Comparison of ENCODE assay signal across 8 mouse cellular contexts in genomic region chr13:34003058-34003457, GRCm38 (mm10). TPM values are rescaled to one million over a fixed set of nuclear protein-coding genes. Genes with fewer than 3 reads are reported as not detected.
A peak's percentile ranks its signal among the peaks of the same experiment; 100 is the strongest.
DNase-seq lines count a peak whose midpoint lies in the region; ATAC-seq and TF ChIP-seq lines count a peak whose summit lies in the region.

No protein-coding gene starts in this region.

- no peak for DNase-seq in lung, postnatal 4 days
- DNase-seq in hindbrain, postnatal 0 days (ENCODE audit: low spot score), result no peak
- no peak for DNase-seq in right cerebral cortex, postnatal 25 days
- no peak for DNase-seq in embryo, embryonic 10.5 days (ENCODE audit: low spot score)
- DNase-seq in urinary bladder, postnatal 25 days (ENCODE audit: low spot score), result no peak

- peaks cover 3% of the 10 kb centered on the region; the same call in 1 of the 2 replicates for H3K4me1 ChIP-seq in lung, embryonic 16.5 days (replicated peaks; ENCODE audit: control insufficient read depth, insufficient read depth, low read length)
- H3K4me1 ChIP-seq in embryonic facial prominence, embryonic 12.5 days, result peaks cover 9% of the 10 kb centered on the region; the same call in 1 of the 2 replicates
- peaks cover 3% of the 10 kb centered on the region for H3K4me1 ChIP-seq in hindbrain, postnatal 0 days (ENCODE audit: insufficient read depth, low read length)
- H3K4me1 ChIP-seq in midbrain, embryonic 13.5 days (replicated peaks), result peaks cover 18% of the 10 kb centered on the region

- 3% methylated on average over 5 of the region's 5 CpGs for WGBS in lung, embryonic 16.5 days
- WGBS in embryonic facial prominence, embryonic 12.5 days, result 10% methylated on average over 5 of the region's 5 CpGs
- WGBS in hindbrain, postnatal 0 days, result 6% methylated on average over 5 of the region's 5 CpGs
- WGBS in midbrain, embryonic 13.5 days, result 11% methylated on average over 5 of the region's 5 CpGs

- H3K27me3 ChIP-seq in lung, embryonic 16.5 days (ENCODE audit: control insufficient read depth, insufficient read depth, low read depth, low read length), result no peaks in the 10 kb centered on the region
- H3K27me3 ChIP-seq in embryonic facial prominence, embryonic 12.5 days, result no peaks in the 10 kb centered on the region
- no peaks in the 10 kb centered on the region for H3K27me3 ChIP-seq in hindbrain, postnatal 0 days (ENCODE audit: insufficient read depth, low read length)
- H3K27me3 ChIP-seq in midbrain, embryonic 13.5 days, result no peaks in the 10 kb centered on the region

- peak overlapping the region; percentile 83 for H3K4me2 ChIP-seq in lung, embryonic 16.5 days (ENCODE audit: low read depth, low read length)
- peak overlapping the region; percentile 75 for H3K4me2 ChIP-seq in embryonic facial prominence, embryonic 12.5 days (replicated peaks)
- peak overlapping the region; percentile 91 for H3K4me2 ChIP-seq in hindbrain, postnatal 0 days (ENCODE audit: low read depth, low read length)
- H3K4me2 ChIP-seq in midbrain, embryonic 13.5 days (replicated peaks), result peak overlapping the region; percentile 60

- no peak for ATAC-seq in lung, embryonic 16.5 days (ENCODE audit: low read depth)
- ATAC-seq in embryonic facial prominence, embryonic 12.5 days (ENCODE audit: insufficient number of reproducible peaks, insufficient read depth, low FRiP score, low TSS enrichment), result no peak
- ATAC-seq in hindbrain, postnatal 0 days, result 0 out of 2 replicates have a peak, but pooled peaks have one; percentile 0
- ATAC-seq in midbrain, embryonic 13.5 days, result peak; percentile 12

- no peak overlapping the region; the same call in 1 of the 2 replicates for H3K27ac ChIP-seq in lung, embryonic 16.5 days (ENCODE audit: low read length)
- no peak overlapping the region for H3K27ac ChIP-seq in embryonic facial prominence, embryonic 12.5 days
- peak overlapping the region; percentile 89 for H3K27ac ChIP-seq in hindbrain, postnatal 0 days
- peak overlapping the region; percentile 89 for H3K27ac ChIP-seq in midbrain, embryonic 13.5 days

- peak overlapping the region; percentile 83 for H3K9ac ChIP-seq in lung, embryonic 16.5 days (ENCODE audit: low read length)
- peak overlapping the region; percentile 91 for H3K9ac ChIP-seq in embryonic facial prominence, embryonic 12.5 days
- peak overlapping the region; percentile 69; the same call in 1 of the 2 replicates for H3K9ac ChIP-seq in hindbrain, postnatal 0 days (replicated peaks; ENCODE audit: low read length)
- peak overlapping the region; percentile 87 for H3K9ac ChIP-seq in midbrain, embryonic 13.5 days (replicated peaks)

- TF ChIP-seq CTCF in hindbrain, postnatal 0 days (IDR thresholded peaks at IDR 0.05; ENCODE audit: low read depth), result no peak

- H3K36me3 ChIP-seq in lung, embryonic 16.5 days (ENCODE audit: control insufficient read depth, insufficient read depth, low read length), result no peaks in the 10 kb centered on the region
- H3K36me3 ChIP-seq in embryonic facial prominence, embryonic 12.5 days, result no peaks in the 10 kb centered on the region
- no peaks in the 10 kb centered on the region for H3K36me3 ChIP-seq in hindbrain, postnatal 0 days (ENCODE audit: insufficient read depth, low read length)
- no peaks in the 10 kb centered on the region for H3K36me3 ChIP-seq in midbrain, embryonic 13.5 days

- peak overlapping the region; percentile 95 for H3K4me3 ChIP-seq in lung, embryonic 16.5 days (ENCODE audit: low read length)
- H3K4me3 ChIP-seq in embryonic facial prominence, embryonic 12.5 days, result peak overlapping the region; percentile 95
- peak overlapping the region; percentile 73 for H3K4me3 ChIP-seq in hindbrain, postnatal 0 days (ENCODE audit: low read length)
- H3K4me3 ChIP-seq in midbrain, embryonic 13.5 days (replicated peaks), result peak overlapping the region; percentile 83

- H3K9me3 ChIP-seq in lung, embryonic 16.5 days (ENCODE audit: control insufficient read depth, low read length), result no peaks in the 10 kb centered on the region
- no peaks in the 10 kb centered on the region for H3K9me3 ChIP-seq in embryonic facial prominence, embryonic 12.5 days
- H3K9me3 ChIP-seq in hindbrain, postnatal 0 days (ENCODE audit: low read length), result no peaks in the 10 kb centered on the region
- H3K9me3 ChIP-seq in midbrain, embryonic 13.5 days, result no peaks in the 10 kb centered on the region

RNA-seq across cellular contexts. Expression of gene Serpinb6a, which starts 0.5 kb away (rescaled TPM):
- 56.2 and 73.2 TPM in 2 replicates for polyA plus RNA-seq in lung, embryonic 16.5 days (2015; fragmentation: Nextera tagmentation; extraction: Ambion mirVana)
- polyA plus RNA-seq in embryonic facial prominence, embryonic 12.5 days (2016; fragmentation: Nextera tagmentation; extraction: Ambion mirVana), result 57.0 and 61.2 TPM in 2 replicates
- 45.1 and 60.8 TPM in 2 replicates for total RNA-seq in hindbrain, postnatal 0 days (2014; rRNA removed)
- polyA plus RNA-seq in hindbrain, postnatal 0 days (2015; fragmentation: Nextera tagmentation; extraction: Ambion mirVana), result 50.7 and 52.1 TPM in 2 replicates
- 29.5 and 31.1 TPM in 2 replicates for polyA plus RNA-seq in midbrain, embryonic 13.5 days (2015; fragmentation: Nextera tagmentation; extraction: Ambion mirVana)

RNA-seq across cellular contexts. Expression of gene Ripk1, which starts 0.9 kb away (rescaled TPM):
- 20.3 and 22.7 TPM in 2 replicates for polyA plus RNA-seq in lung, embryonic 16.5 days (2015; fragmentation: Nextera tagmentation; extraction: Ambion mirVana)
- 16.4 and 16.5 TPM in 2 replicates for polyA plus RNA-seq in embryonic facial prominence, embryonic 12.5 days (2016; fragmentation: Nextera tagmentation; extraction: Ambion mirVana)
- 6.4 and 7.8 TPM in 2 replicates for total RNA-seq in hindbrain, postnatal 0 days (2014; rRNA removed)
- 4.5 and 4.8 TPM in 2 replicates for polyA plus RNA-seq in hindbrain, postnatal 0 days (2015; fragmentation: Nextera tagmentation; extraction: Ambion mirVana)
- 5.3 and 6.4 TPM in 2 replicates for polyA plus RNA-seq in midbrain, embryonic 13.5 days (2015; fragmentation: Nextera tagmentation; extraction: Ambion mirVana)

RNA-seq across cellular contexts. Expression of gene Bphl, which starts 34.3 kb away (rescaled TPM):
- polyA plus RNA-seq in lung, embryonic 16.5 days (2015; fragmentation: Nextera tagmentation; extraction: Ambion mirVana), result 70.6 and 80.8 TPM in 2 replicates
- polyA plus RNA-seq in embryonic facial prominence, embryonic 12.5 days (2016; fragmentation: Nextera tagmentation; extraction: Ambion mirVana), result 40.2 and 43.9 TPM in 2 replicates
- total RNA-seq in hindbrain, postnatal 0 days (2014; rRNA removed), result 42.0 and 60.7 TPM in 2 replicates
- polyA plus RNA-seq in hindbrain, postnatal 0 days (2015; fragmentation: Nextera tagmentation; extraction: Ambion mirVana), result 50.4 and 57.3 TPM in 2 replicates
- polyA plus RNA-seq in midbrain, embryonic 13.5 days (2015; fragmentation: Nextera tagmentation; extraction: Ambion mirVana), result 31.6 and 36.8 TPM in 2 replicates

RNA-seq across cellular contexts. Expression of gene Nqo2, which starts 38.6 kb away (rescaled TPM):
- 30.8 and 33.8 TPM in 2 replicates for polyA plus RNA-seq in lung, embryonic 16.5 days (2015; fragmentation: Nextera tagmentation; extraction: Ambion mirVana)
- 15.5 and 15.8 TPM in 2 replicates for polyA plus RNA-seq in embryonic facial prominence, embryonic 12.5 days (2016; fragmentation: Nextera tagmentation; extraction: Ambion mirVana)
- 3.5 and 4.0 TPM in 2 replicates for total RNA-seq in hindbrain, postnatal 0 days (2014; rRNA removed)
- 9.5 and 10.0 TPM in 2 replicates for polyA plus RNA-seq in hindbrain, postnatal 0 days (2015; fragmentation: Nextera tagmentation; extraction: Ambion mirVana)
- polyA plus RNA-seq in midbrain, embryonic 13.5 days (2015; fragmentation: Nextera tagmentation; extraction: Ambion mirVana), result 8.4 and 9.7 TPM in 2 replicates

Comparison
In these comparisons a context has a peak if more than half of its experiments do, and no peak if none do; other contexts are left out.
1. ATAC-seq: peak in hindbrain, postnatal 0 days (single experiment) and midbrain, embryonic 13.5 days (single experiment); none in lung, embryonic 16.5 days (single experiment) and embryonic facial prominence, embryonic 12.5 days (single experiment).
2. H3K27ac ChIP-seq: peak in hindbrain, postnatal 0 days (single experiment) and midbrain, embryonic 13.5 days (single experiment); none in lung, embryonic 16.5 days (single experiment) and embryonic facial prominence, embryonic 12.5 days (single experiment).
3. Peak in every context shown above with its lines, with median percentiles within 50 percentile points of each other: H3K4me2 ChIP-seq, H3K4me3 ChIP-seq and H3K9ac ChIP-seq.